Mouse (Mus musculus) cerebellum, adult 2 months (tissue): Measurements from ENCODE around the gene Cdiptos.

Source experiments
- CTCF ChIP-seq: fragments of 200-500 bp; IDR thresholded peaks from 2 replicates; pipeline ENCODE4 v1.5.1; 2011; ENCODE audit warnings: low read depth, mild to moderate bottlenecking, control low read depth, low read length, moderate library complexity, borderline replicate concordance; ENCODE audit not compliant: insufficient read depth
- POLR2A ChIP-seq: fragments of 200-500 bp; IDR thresholded peaks from 2 replicates; pipeline ENCODE4 v1.6.1; 2011; ENCODE audit warnings: low read length, control low read depth, borderline replicate concordance; ENCODE audit not compliant: insufficient read depth

DNA sequence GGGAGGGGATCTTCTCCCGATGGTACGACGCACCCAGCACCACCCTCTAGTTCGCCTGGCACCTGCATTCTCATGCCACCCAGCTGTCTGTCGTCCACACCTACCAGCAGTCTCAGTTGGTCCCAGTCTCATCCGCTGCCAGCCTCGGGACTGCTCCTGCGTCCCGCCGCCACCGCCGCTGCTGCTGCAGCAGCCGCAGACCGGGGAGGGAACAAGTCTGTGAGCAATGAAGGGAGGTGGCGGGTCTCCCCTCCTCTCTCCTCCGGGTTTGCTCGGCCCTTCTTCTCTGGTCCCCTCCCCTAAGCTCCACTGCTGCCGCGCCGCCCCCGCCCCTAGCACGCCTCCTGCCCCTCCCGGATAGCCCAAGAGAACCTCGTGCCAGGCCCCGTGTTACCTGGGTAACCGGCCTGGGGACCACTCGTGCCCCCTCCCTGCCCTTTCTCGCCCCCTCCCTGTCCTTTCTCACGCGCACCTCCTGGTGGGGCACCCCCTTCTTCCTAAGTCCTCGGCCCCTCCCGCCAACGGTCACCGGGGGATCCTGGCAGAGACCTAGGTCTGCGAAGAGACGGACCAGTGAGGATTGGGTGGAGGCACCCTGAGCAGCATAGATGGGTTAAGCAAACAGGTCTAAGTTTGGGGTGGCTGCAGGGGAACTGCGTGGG is 45.1 kb upstream of the Cdiptos start, which contains the start of the genes Gm42742 and Prrt2:
- TF ChIP-seq CTCF = no peak
- TF ChIP-seq POLR2A = peak; percentile 39; the same call in 1 of the 2 replicates
